Mouse (Mus musculus) spleen, adult 2 months (tissue): ENCODE measurements around the gene Mall.

ENCODE experiments used
- CTCF ChIP-seq: fragments of 200-500 bp; IDR thresholded peaks from 2 replicates; pipeline ENCODE4 v1.5.1; 2011; ENCODE audit warnings: mild to moderate bottlenecking, inconsistent platforms; ENCODE audit not compliant: insufficient read depth, insufficient read length, insufficient replicate concordance; ENCODE audit errors: extremely low read depth
- POLR2A ChIP-seq: fragments of 200-500 bp; IDR thresholded peaks from 2 replicates; pipeline ENCODE4 v1.6.1; 2011; ENCODE audit warnings: low read depth, low read length, inconsistent platforms

- TF ChIP-seq CTCF (no peak), POLR2A (no peak)
Observed at GRCm38 (mm10) chr2:127705267-127705666, 24.5 kb downstream of the Mall start.
